Mouse (Mus musculus) hindbrain, embryonic 16.5 days (tissue): Measurements from ENCODE around the gene Pacs2. TPM values are rescaled to one million over a fixed set of nuclear protein-coding genes. Genes with fewer than 3 reads are reported as not detected.
A peak's percentile ranks its signal among the peaks of the same experiment; 100 is the strongest.

ENCODE experiments used
- ATAC-seq: fragments of 200-750 bp; cut with Nextera tagmentation; 2 replicates; pipeline ENCODE4 v1.8.0; 2017; ENCODE audit warnings: moderate TSS enrichment, moderate library complexity
- H3K27ac ChIP-seq: fragments of 300-500 bp; sonication (generic); 2 replicates; pipeline ENCODE4 v1.5.1; 2014; ENCODE audit warnings: low read depth, mild to moderate bottlenecking, control low read depth, low read length, moderate library complexity
- H3K27me3 ChIP-seq: fragments of 300-500 bp; sonication (generic); replicated peaks from 2 replicates; pipeline ENCODE4 v1.6.1; 2014; ENCODE audit warnings: low read length; ENCODE audit not compliant: control insufficient read depth, insufficient read depth
- H3K36me3 ChIP-seq: fragments of 300-500 bp; sonication (generic); 2 replicates; pipeline ENCODE4 v1.6.1; 2014; ENCODE audit warnings: mild to moderate bottlenecking, low read length, moderate library complexity, mixed read lengths; ENCODE audit not compliant: control insufficient read depth, insufficient read depth
- H3K4me1 ChIP-seq: fragments of 300-500 bp; sonication (generic); 2 replicates; pipeline ENCODE4 v1.6.1; 2014; ENCODE audit warnings: low read depth, low read length; ENCODE audit not compliant: control insufficient read depth, insufficient read depth
- H3K4me2 ChIP-seq: fragments of 300-500 bp; sonication (generic); 2 replicates; pipeline ENCODE4 v1.6.1; 2014; ENCODE audit warnings: mild to moderate bottlenecking, low read length, control low read depth, moderate library complexity
- H3K4me3 ChIP-seq: fragments of 300-500 bp; sonication (generic); 2 replicates; pipeline ENCODE4 v1.5.1; 2014; ENCODE audit warnings: mild to moderate bottlenecking, low read length, control low read depth, moderate library complexity
- H3K9ac ChIP-seq: fragments of 300-500 bp; sonication (generic); 2 replicates; pipeline ENCODE4 v1.6.1; 2014; ENCODE audit warnings: low read depth, mild to moderate bottlenecking, control low read depth, low read length, moderate library complexity
- H3K9me3 ChIP-seq: fragments of 300-500 bp; sonication (generic); 2 replicates; pipeline ENCODE4 v1.6.1; 2014; ENCODE audit warnings: mild to moderate bottlenecking, low read length, moderate library complexity; ENCODE audit not compliant: control insufficient read depth
- WGBS: fragments of 180-500 bp; shearing (Covaris S2); extraction: QIAGEN DNeasy Blood & Tissue Kit; methylation state at CpG from one replicate; pipeline ENCODE4 v1.1.7; 2014; 5-methylcytosine and 5-hydroxymethylcytosine counted together
- polyA plus RNA-seq: library from polyadenylated mRNA; unstranded; fragments of >200 nt; fragmentation: Nextera tagmentation; extraction: Ambion mirVana; gene quantifications from 2 replicates; pipeline ENCODE4 v1.2.1, GENCODE M21; 2015

Gene Pacs2
- polyA plus RNA-seq, 1 experiment from 2014 or later: 20.4 TPM

- H3K9ac ChIP-seq: peak overlapping the region; percentile 27; the same call in 1 of the 2 replicates
- H3K4me1 ChIP-seq: peaks cover 38% of the 10 kb centered on the region
- no peaks in the 10 kb centered on the region for H3K9me3 ChIP-seq
- no peak overlapping the region for H3K4me2 ChIP-seq
- H3K27ac ChIP-seq: peak overlapping the region; percentile 25; the same call in 1 of the 2 replicates
- no peak overlapping the region for H3K4me3 ChIP-seq
- no peaks in the 10 kb centered on the region for H3K36me3 ChIP-seq
- WGBS: 69% methylated on average over 5 of the region's 5 CpGs
- ATAC-seq: no peak
- no peaks in the 10 kb centered on the region for H3K27me3 ChIP-seq
Measured at GRCm38 (mm10) chr12:113100448-113101076, 86.3 kb downstream of the Pacs2 start.

GRCm38 (mm10) chr12:113101251-113101960 is 87.1 kb downstream of the Pacs2 start:
- Histone ChIP-seq H3K27ac (peak overlapping the region; percentile 25; the same call in 1 of the 2 replicates), H3K4me3 (no peak overlapping the region), H3K27me3 (no peaks in the 10 kb centered on the region), H3K4me1 (peaks cover 38% of the 10 kb centered on the region), H3K4me2 (no peak overlapping the region), H3K36me3 (no peaks in the 10 kb centered on the region), H3K9ac (no peak overlapping the region), H3K9me3 (no peaks in the 10 kb centered on the region)
- no peak for ATAC-seq
- 76% methylated on average over 9 of the region's 9 CpGs for WGBS

GRCm38 (mm10) chr12:113102461-113102860 is 88.2 kb downstream of the Pacs2 start:
- H3K9ac ChIP-seq: no peak overlapping the region
- no peak for ATAC-seq
- H3K27me3 ChIP-seq: no peaks in the 10 kb centered on the region
- H3K36me3 ChIP-seq: no peaks in the 10 kb centered on the region
- H3K4me2 ChIP-seq: no peak overlapping the region
- peaks cover 31% of the 10 kb centered on the region for H3K4me1 ChIP-seq
- H3K9me3 ChIP-seq: no peaks in the 10 kb centered on the region
- H3K27ac ChIP-seq: no peak overlapping the region
- H3K4me3 ChIP-seq: no peak overlapping the region
- 64% methylated on average over 6 of the region's 6 CpGs for WGBS

- Histone ChIP-seq H3K9ac (no peak overlapping the region), H3K4me3 (no peak overlapping the region), H3K27ac (no peak overlapping the region), H3K4me1 (peaks cover 29% of the 10 kb centered on the region), H3K27me3 (no peaks in the 10 kb centered on the region), H3K4me2 (no peak overlapping the region), H3K36me3 (no peaks in the 10 kb centered on the region), H3K9me3 (no peaks in the 10 kb centered on the region)
- 80% methylated on average over 8 of the region's 8 CpGs for WGBS
- no peak for ATAC-seq
Measured at GRCm38 (mm10) chr12:113103846-113104451, 89.6 kb downstream of the Pacs2 start.

- Histone ChIP-seq H3K9ac (no peak overlapping the region), H3K4me3 (no peak overlapping the region), H3K27me3 (no peaks in the 10 kb centered on the region), H3K4me1 (peaks cover 12% of the 10 kb centered on the region), H3K36me3 (no peaks in the 10 kb centered on the region), H3K4me2 (no peak overlapping the region), H3K9me3 (no peaks in the 10 kb centered on the region), H3K27ac (no peak overlapping the region)
- 92% methylated on average over 6 of the region's 6 CpGs for WGBS
- ATAC-seq: no peak
Measured at GRCm38 (mm10) chr12:113106386-113106785, 92.1 kb downstream of the Pacs2 start.

GRCm38 (mm10) chr12:113107431-113108124 is 93.3 kb downstream of the Pacs2 start:
- Histone ChIP-seq H3K9ac (no peak overlapping the region), H3K4me2 (no peak overlapping the region), H3K27ac (no peak overlapping the region), H3K36me3 (peaks cover 3% of the 10 kb centered on the region; the same call in 1 of the 2 replicates), H3K4me3 (no peak overlapping the region), H3K4me1 (peaks cover 9% of the 10 kb centered on the region), H3K9me3 (no peaks in the 10 kb centered on the region), H3K27me3 (no peaks in the 10 kb centered on the region)
- no peak for ATAC-seq
- WGBS: 83% methylated on average over 4 of the region's 4 CpGs

- Histone ChIP-seq H3K27ac (no peak overlapping the region), H3K4me1 (peaks cover 6% of the 10 kb centered on the region), H3K36me3 (peaks cover 4% of the 10 kb centered on the region; the same call in 1 of the 2 replicates), H3K4me3 (no peak overlapping the region), H3K9me3 (no peaks in the 10 kb centered on the region), H3K9ac (no peak overlapping the region), H3K4me2 (no peak overlapping the region), H3K27me3 (no peaks in the 10 kb centered on the region)
- ATAC-seq: no peak
- WGBS: 84% methylated on average over 17 of the region's 17 CpGs
Measured at GRCm38 (mm10) chr12:113108528-113109283, 94.4 kb downstream of the Pacs2 start.

GRCm38 (mm10) chr12:113109801-113110200 is 95.5 kb downstream of the Pacs2 start:
- no peak overlapping the region for H3K4me2 ChIP-seq
- H3K27ac ChIP-seq: no peak overlapping the region
- no peaks in the 10 kb centered on the region for H3K27me3 ChIP-seq
- H3K4me3 ChIP-seq: no peak overlapping the region
- H3K4me1 ChIP-seq: peaks cover 6% of the 10 kb centered on the region
- no peak for ATAC-seq
- WGBS: 87% methylated on average over 10 of the region's 10 CpGs
- H3K36me3 ChIP-seq: peaks cover 8% of the 10 kb centered on the region
- H3K9ac ChIP-seq: no peak overlapping the region
- H3K9me3 ChIP-seq: no peaks in the 10 kb centered on the region
